Mouse (Mus musculus): ENCODE measurements around the gene Vmn1r139.
"Not testable (repeated sequence)": the region's sequence is repeated elsewhere in the genome, so short reads cannot be mapped to it uniquely, and the experiment has no call there.

Gene Vmn1r139

DNA sequence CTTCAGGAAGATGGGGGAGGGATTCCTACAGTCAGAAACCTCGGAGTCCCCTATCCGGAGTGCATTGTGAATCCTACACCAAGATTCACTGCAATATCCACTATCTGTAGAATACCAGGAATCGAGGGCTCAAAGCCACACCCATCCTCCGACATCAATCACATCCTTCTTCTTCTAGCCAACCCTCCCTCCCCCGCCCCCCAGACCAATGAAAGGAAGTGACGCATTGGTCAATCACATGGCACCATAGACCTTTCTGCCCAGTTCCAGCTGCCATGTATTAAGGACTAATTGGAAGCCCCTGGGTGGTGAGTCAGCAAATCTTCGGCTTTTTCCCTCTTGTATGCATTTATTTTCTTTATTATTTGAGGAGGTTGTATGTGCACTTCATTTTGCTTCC, at the start of gene Vmn1r139:
Vmn1r139 (plus strand) TSS at position 301 of the 400 bp plus-strand sequence.
- DNase-seq, result not testable (repeated sequence)

GRCm38 (mm10) chr7:22028797-22029196, 40.1 kb upstream of the Vmn1r139 start, which contains the start of gene Vmn1r138:
Vmn1r138 (minus strand) TSS chr7:22028897.
- not testable (repeated sequence) for DNase-seq

GRCm38 (mm10) chr7:22056205-22056604, 12.7 kb upstream of the Vmn1r139 start, which contains the start of gene Gm6176:
Gm6176 (minus strand) TSS chr7:22056305.
- DNase-seq, result not testable (repeated sequence)

- DNase-seq, result not testable (repeated sequence)
Measured at GRCm38 (mm10) chr7:22118145-22118544, 49.3 kb downstream of the Vmn1r139 start, which contains the start of gene Gm16451. Gm16451 (minus strand) TSS chr7:22118245.

- DNase-seq, result not testable (repeated sequence)
Measured at GRCm38 (mm10) chr7:22134641-22135040, 65.8 kb downstream of the Vmn1r139 start, which contains the start of gene Gm10666. Gm10666 (minus strand) TSS chr7:22134741.

Data from right cerebral cortex, adult 18-20 months (tissue).